Mouse (Mus musculus): ENCODE results near the gene Fitm2. TPM values are rescaled to one million over a fixed set of nuclear protein-coding genes. Genes with fewer than 3 reads are reported as not detected.

Gene Fitm2
- polyA plus RNA-seq, 1 experiment, result 3.6 TPM

DNA sequence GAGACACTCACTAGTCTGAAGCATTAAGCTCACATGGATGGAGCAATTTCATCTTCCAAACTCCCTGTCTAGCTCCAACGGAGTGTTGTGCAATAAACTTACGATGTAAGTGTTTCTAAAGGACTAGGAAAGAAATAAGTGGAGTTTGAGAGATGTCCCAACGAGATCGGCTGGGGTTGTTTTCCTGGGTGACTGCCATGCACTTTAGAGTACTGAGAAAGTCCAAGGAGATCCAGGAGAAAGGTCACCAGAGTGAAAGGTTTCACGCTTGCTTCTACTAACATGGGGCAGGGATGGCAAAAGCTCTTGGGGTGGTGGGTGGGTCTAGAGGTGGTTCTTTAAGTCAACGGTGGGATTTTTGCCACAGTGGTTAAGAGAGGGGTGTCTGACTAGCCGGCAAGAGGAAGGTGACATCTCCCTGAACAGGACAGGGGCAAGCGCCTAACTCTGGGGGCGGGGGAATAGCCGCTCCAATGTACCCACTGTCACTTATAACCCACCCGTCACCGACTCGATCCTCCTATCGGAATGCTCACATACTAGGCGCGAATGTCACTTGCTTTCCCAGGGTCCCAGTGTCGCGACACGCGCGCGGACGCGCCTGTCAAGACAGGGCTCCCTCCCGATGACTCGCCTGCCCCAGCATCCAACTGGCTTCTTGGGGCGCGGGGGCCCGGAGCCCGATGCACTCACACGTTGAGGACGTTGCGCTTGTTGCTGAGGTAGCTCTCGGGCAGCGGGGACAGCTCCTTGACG lies 541 bp downstream of the Fitm2 start:
- peak overlapping the region; percentile 45 for H3K27ac ChIP-seq (ENCODE audit: control insufficient read depth, insufficient read depth, low read depth, low read length)
- no peaks in the 10 kb centered on the region for H3K27me3 ChIP-seq (ENCODE audit: control insufficient read depth, insufficient read depth, low read length)
- peaks cover 4% of the 10 kb centered on the region for H3K4me1 ChIP-seq (ENCODE audit: control insufficient read depth, insufficient read depth, low read length)
- peak overlapping the region; percentile 89 for H3K4me3 ChIP-seq (ENCODE audit: control insufficient read depth, low read depth, low read length)
- TF ChIP-seq POLR2A (IDR thresholded peaks at IDR 0.05; ENCODE audit: control insufficient read depth, low read depth, low read length), result no peak
- no peak for TF ChIP-seq CTCF (IDR thresholded peaks at IDR 0.05; ENCODE audit: control insufficient read depth, insufficient read depth, insufficient replicate concordance, low read depth, low read length)
- H3K36me3 ChIP-seq (ENCODE audit: control insufficient read depth, insufficient read depth, low read length), result no peaks in the 10 kb centered on the region

- Histone ChIP-seq H3K27me3 (ENCODE audit: control insufficient read depth, insufficient read depth, low read length) (no peaks in the 10 kb centered on the region), H3K36me3 (ENCODE audit: control insufficient read depth, insufficient read depth, low read length) (no peaks in the 10 kb centered on the region), H3K4me3 (ENCODE audit: control insufficient read depth, low read depth, low read length) (no peak overlapping the region), H3K27ac (ENCODE audit: control insufficient read depth, insufficient read depth, low read depth, low read length) (no peak overlapping the region), H3K4me1 (ENCODE audit: control insufficient read depth, insufficient read depth, low read length) (peaks cover 4% of the 10 kb centered on the region)
- TF ChIP-seq CTCF (IDR thresholded peaks at IDR 0.05; ENCODE audit: control insufficient read depth, insufficient read depth, insufficient replicate concordance, low read depth, low read length) (no peak), POLR2A (IDR thresholded peaks at IDR 0.05; ENCODE audit: control insufficient read depth, low read depth, low read length) (no peak)
These were observed 1.3 kb downstream of the Fitm2 start for GRCm38 (mm10) chr2:163471136-163471535.

GRCm38 (mm10) chr2:163469711-163470110 lies 2.7 kb downstream of the Fitm2 start:
- Histone ChIP-seq H3K27me3 (ENCODE audit: control insufficient read depth, insufficient read depth, low read length) (no peaks in the 10 kb centered on the region), H3K4me1 (ENCODE audit: control insufficient read depth, insufficient read depth, low read length) (peaks cover 4% of the 10 kb centered on the region), H3K4me3 (ENCODE audit: control insufficient read depth, low read depth, low read length) (no peak overlapping the region), H3K27ac (ENCODE audit: control insufficient read depth, insufficient read depth, low read depth, low read length) (no peak overlapping the region), H3K36me3 (ENCODE audit: control insufficient read depth, insufficient read depth, low read length) (no peaks in the 10 kb centered on the region)
- no peak for TF ChIP-seq CTCF (IDR thresholded peaks at IDR 0.05; ENCODE audit: control insufficient read depth, insufficient read depth, insufficient replicate concordance, low read depth, low read length)
- TF ChIP-seq POLR2A (IDR thresholded peaks at IDR 0.05; ENCODE audit: control insufficient read depth, low read depth, low read length), result no peak

GRCm38 (mm10) chr2:163468866-163469265 lies 3.6 kb downstream of the Fitm2 start:
- Histone ChIP-seq H3K27me3 (ENCODE audit: control insufficient read depth, insufficient read depth, low read length) (no peaks in the 10 kb centered on the region), H3K4me1 (ENCODE audit: control insufficient read depth, insufficient read depth, low read length) (peaks cover 4% of the 10 kb centered on the region), H3K27ac (ENCODE audit: control insufficient read depth, insufficient read depth, low read depth, low read length) (no peak overlapping the region), H3K36me3 (ENCODE audit: control insufficient read depth, insufficient read depth, low read length) (no peaks in the 10 kb centered on the region), H3K4me3 (ENCODE audit: control insufficient read depth, low read depth, low read length) (no peak overlapping the region; the same call in 1 of the 2 replicates)
- TF ChIP-seq POLR2A (IDR thresholded peaks at IDR 0.05; ENCODE audit: control insufficient read depth, low read depth, low read length), result no peak
- TF ChIP-seq CTCF (IDR thresholded peaks at IDR 0.05; ENCODE audit: control insufficient read depth, insufficient read depth, insufficient replicate concordance, low read depth, low read length), result no peak

DNA sequence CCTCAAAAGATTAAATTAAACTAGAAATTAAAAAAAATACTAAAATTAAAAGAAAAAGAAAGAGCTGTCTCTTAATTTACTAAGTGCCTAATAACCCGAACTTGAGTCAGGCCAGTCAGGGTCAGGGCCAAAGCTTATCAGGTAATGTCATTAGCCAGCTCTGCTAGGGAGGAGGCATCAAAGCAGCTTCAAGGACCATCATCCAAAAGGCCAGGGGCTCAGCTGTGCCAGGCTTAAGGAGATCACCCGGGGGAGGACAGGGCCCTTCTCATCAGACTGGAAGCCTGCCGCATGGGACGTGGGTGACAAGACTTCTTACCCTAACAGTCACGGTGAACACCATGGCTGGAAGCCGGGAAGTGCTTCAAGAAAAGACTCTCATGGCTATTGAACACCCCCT lies 4.8 kb downstream of the Fitm2 start:
- no peaks in the 10 kb centered on the region for H3K36me3 ChIP-seq (ENCODE audit: control insufficient read depth, insufficient read depth, low read length)
- H3K4me3 ChIP-seq (ENCODE audit: control insufficient read depth, low read depth, low read length), result no peak overlapping the region
- H3K27ac ChIP-seq (ENCODE audit: control insufficient read depth, insufficient read depth, low read depth, low read length), result no peak overlapping the region
- peaks cover 4% of the 10 kb centered on the region for H3K4me1 ChIP-seq (ENCODE audit: control insufficient read depth, insufficient read depth, low read length)
- H3K27me3 ChIP-seq (ENCODE audit: control insufficient read depth, insufficient read depth, low read length), result no peaks in the 10 kb centered on the region
- no peak for TF ChIP-seq CTCF (IDR thresholded peaks at IDR 0.05; ENCODE audit: control insufficient read depth, insufficient read depth, insufficient replicate concordance, low read depth, low read length)
- TF ChIP-seq POLR2A (IDR thresholded peaks at IDR 0.05; ENCODE audit: control insufficient read depth, low read depth, low read length), result no peak

- H3K4me3 ChIP-seq (ENCODE audit: control insufficient read depth, low read depth, low read length), result no peak overlapping the region
- no peaks in the 10 kb centered on the region for H3K36me3 ChIP-seq (ENCODE audit: control insufficient read depth, insufficient read depth, low read length)
- H3K27ac ChIP-seq (ENCODE audit: control insufficient read depth, insufficient read depth, low read depth, low read length), result no peak overlapping the region
- peaks cover 4% of the 10 kb centered on the region for H3K4me1 ChIP-seq (ENCODE audit: control insufficient read depth, insufficient read depth, low read length)
- H3K27me3 ChIP-seq (ENCODE audit: control insufficient read depth, insufficient read depth, low read length), result no peaks in the 10 kb centered on the region
- TF ChIP-seq CTCF (IDR thresholded peaks at IDR 0.05; ENCODE audit: control insufficient read depth, insufficient read depth, insufficient replicate concordance, low read depth, low read length), result no peak
- no peak for TF ChIP-seq POLR2A (IDR thresholded peaks at IDR 0.05; ENCODE audit: control insufficient read depth, low read depth, low read length)
These were observed 5.7 kb downstream of the Fitm2 start for GRCm38 (mm10) chr2:163466771-163467170.

- H3K27ac ChIP-seq (ENCODE audit: control insufficient read depth, insufficient read depth, low read depth, low read length), result no peak overlapping the region
- TF ChIP-seq CTCF (IDR thresholded peaks at IDR 0.05; ENCODE audit: control insufficient read depth, insufficient read depth, insufficient replicate concordance, low read depth, low read length) (no peak), POLR2A (IDR thresholded peaks at IDR 0.05; ENCODE audit: control insufficient read depth, low read depth, low read length) (no peak)
- no peaks in the 10 kb centered on the region for H3K4me1 ChIP-seq (ENCODE audit: control insufficient read depth, insufficient read depth, low read length)
- no peaks in the 10 kb centered on the region for H3K36me3 ChIP-seq (ENCODE audit: control insufficient read depth, insufficient read depth, low read length)
- no peak overlapping the region for H3K4me3 ChIP-seq (ENCODE audit: control insufficient read depth, low read depth, low read length)
- H3K27me3 ChIP-seq (ENCODE audit: control insufficient read depth, insufficient read depth, low read length), result no peaks in the 10 kb centered on the region
These were observed 7.9 kb downstream of the Fitm2 start for GRCm38 (mm10) chr2:163464562-163464961.
